Mouse (Mus musculus) MEL (cell line): ENCODE results near the gene Ccn1.

Experiments used
- HCFC1 ChIP-seq: IDR thresholded peaks from 2 replicates; pipeline ENCODE4 v1.6.1; 2012; ENCODE audit warnings: low read depth, mild to moderate bottlenecking, inconsistent platforms, low read length, improper control_type of control experiment, moderate library complexity
- POLR2A ChIP-seq, 2 experiments: IDR thresholded peaks; 2 replicates each; pipeline ENCODE4 v1.6.1; 2011 to 2012; ENCODE audit warnings: low read length in 2 of 2, mild to moderate bottlenecking in 2 of 2, control low read depth in 1 of 2, improper control_type of control experiment in 1 of 2, low read depth in 1 of 2, moderate library complexity in 1 of 2; ENCODE audit not compliant: control insufficient read depth in 1 of 2, insufficient read depth in 1 of 2, poor library complexity in 1 of 2
- USF2 ChIP-seq, 2 experiments: IDR thresholded peaks; 2 replicates each; pipeline ENCODE4 v1.6.1; 2011 to 2012; ENCODE audit warnings: improper control_type of control experiment in 2 of 2, low read length in 2 of 2, borderline replicate concordance in 1 of 2, inconsistent platforms in 1 of 2, low read depth in 1 of 2, mild to moderate bottlenecking in 1 of 2; ENCODE audit not compliant: insufficient read depth in 1 of 2

DNA sequence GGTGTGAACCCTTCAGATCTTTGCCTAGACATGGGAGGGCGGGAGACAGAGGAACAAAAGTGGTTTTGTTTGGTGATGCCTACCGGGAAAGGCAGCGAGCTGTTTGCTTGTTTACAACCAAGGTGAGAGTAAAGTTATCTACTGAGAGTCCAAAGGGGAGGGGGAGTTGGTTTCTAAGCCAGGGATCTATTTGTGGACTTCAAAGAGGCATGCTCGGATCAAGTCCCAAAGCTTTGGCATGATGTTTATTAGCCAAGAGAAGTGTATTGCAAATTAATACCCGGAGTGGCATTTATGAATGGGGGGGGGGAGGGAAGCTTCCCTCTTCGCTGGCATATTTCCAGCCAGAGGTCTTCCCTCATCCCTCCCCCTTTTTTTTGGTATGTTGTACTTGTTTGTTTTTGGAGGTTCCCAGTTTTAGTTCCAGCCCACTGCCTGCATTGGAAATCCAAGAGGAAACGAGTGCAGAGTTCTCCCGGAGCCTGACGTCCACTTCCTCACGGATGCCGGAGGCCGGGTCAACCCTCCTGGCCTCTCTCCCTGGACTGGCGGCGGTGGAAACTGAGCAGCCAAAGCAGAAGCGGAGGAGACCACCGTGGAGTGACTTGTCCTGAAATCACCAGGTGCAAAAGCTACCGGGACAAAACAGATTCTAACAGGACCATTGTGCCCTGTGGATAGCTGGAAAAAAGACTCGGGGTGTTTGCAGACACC is 674 bp upstream of the Ccn1 start:
- no peak for TF ChIP-seq USF2 (IDR thresholded peaks at IDR 0.05; ENCODE audit: borderline replicate concordance in 1 of 2, insufficient read depth in 1 of 2, low read depth in 1 of 2, low read length in 2 of 2)
- no peak for TF ChIP-seq POLR2A (IDR thresholded peaks at IDR 0.05; ENCODE audit: control insufficient read depth in 1 of 2, insufficient read depth in 1 of 2, low read depth in 1 of 2, low read length in 2 of 2, poor library complexity in 1 of 2)
- TF ChIP-seq HCFC1, result no peak
